Mouse (Mus musculus) kidney, embryonic 16.5 days (tissue): ENCODE measurements around the gene Tnfsf8. TPM values are rescaled to one million over a fixed set of nuclear protein-coding genes. Genes with fewer than 3 reads are reported as not detected.

Experiments
- ATAC-seq: fragments of 200-750 bp; cut with Nextera tagmentation; 2 replicates; pipeline ENCODE4 v1.8.0; 2017; ENCODE audit warnings: moderate TSS enrichment; ENCODE audit not compliant: low FRiP score, low TSS enrichment
- H3K27ac ChIP-seq: fragments of 300-500 bp; sonication (generic); 2 replicates; pipeline ENCODE4 v1.5.1; 2014; ENCODE audit warnings: low read length
- H3K27me3 ChIP-seq: fragments of 300-500 bp; sonication (generic); 2 replicates; pipeline ENCODE4 v1.6.1; 2014; ENCODE audit warnings: low read length, control low read depth, mixed read lengths; ENCODE audit not compliant: insufficient read depth
- H3K36me3 ChIP-seq: fragments of 300-500 bp; sonication (generic); 2 replicates; pipeline ENCODE4 v1.6.1; 2014; ENCODE audit warnings: low read length, control low read depth, mixed read lengths; ENCODE audit not compliant: insufficient read depth
- H3K4me1 ChIP-seq: fragments of 300-500 bp; sonication (generic); 2 replicates; pipeline ENCODE4 v1.6.1; 2014; ENCODE audit warnings: low read length, control low read depth, mixed read lengths; ENCODE audit not compliant: insufficient read depth
- H3K4me2 ChIP-seq: fragments of 300-500 bp; sonication (generic); replicated peaks from 2 replicates; pipeline ENCODE4 v1.6.1; 2014; ENCODE audit warnings: low read depth, low read length
- H3K4me3 ChIP-seq: fragments of 300-500 bp; sonication (generic); 2 replicates; pipeline ENCODE4 v1.5.1; 2014; ENCODE audit warnings: mild to moderate bottlenecking, low read length
- H3K9ac ChIP-seq: fragments of 300-500 bp; sonication (generic); replicated peaks from 2 replicates; pipeline ENCODE4 v1.6.1; 2014; ENCODE audit warnings: low read length
- H3K9me3 ChIP-seq: fragments of 300-500 bp; sonication (generic); 2 replicates; pipeline ENCODE4 v1.6.1; 2016; ENCODE audit warnings: low read length, control low read depth
- WGBS: fragments of 180-500 bp; shearing (Covaris S2); extraction: QIAGEN DNeasy Blood & Tissue Kit; methylation state at CpG from one replicate; pipeline ENCODE4 v1.1.7; 2014; 5-methylcytosine and 5-hydroxymethylcytosine counted together
- polyA plus RNA-seq: library from polyadenylated mRNA; unstranded; fragments of >200 nt; fragmentation: Nextera tagmentation; extraction: Ambion mirVana; gene quantifications from 2 replicates; pipeline ENCODE4 v1.2.1, GENCODE M21; 2015

Gene Tnfsf8
- polyA plus RNA-seq, result 0.07 TPM in 1 of 2 replicates, not detected in the other

DNA sequence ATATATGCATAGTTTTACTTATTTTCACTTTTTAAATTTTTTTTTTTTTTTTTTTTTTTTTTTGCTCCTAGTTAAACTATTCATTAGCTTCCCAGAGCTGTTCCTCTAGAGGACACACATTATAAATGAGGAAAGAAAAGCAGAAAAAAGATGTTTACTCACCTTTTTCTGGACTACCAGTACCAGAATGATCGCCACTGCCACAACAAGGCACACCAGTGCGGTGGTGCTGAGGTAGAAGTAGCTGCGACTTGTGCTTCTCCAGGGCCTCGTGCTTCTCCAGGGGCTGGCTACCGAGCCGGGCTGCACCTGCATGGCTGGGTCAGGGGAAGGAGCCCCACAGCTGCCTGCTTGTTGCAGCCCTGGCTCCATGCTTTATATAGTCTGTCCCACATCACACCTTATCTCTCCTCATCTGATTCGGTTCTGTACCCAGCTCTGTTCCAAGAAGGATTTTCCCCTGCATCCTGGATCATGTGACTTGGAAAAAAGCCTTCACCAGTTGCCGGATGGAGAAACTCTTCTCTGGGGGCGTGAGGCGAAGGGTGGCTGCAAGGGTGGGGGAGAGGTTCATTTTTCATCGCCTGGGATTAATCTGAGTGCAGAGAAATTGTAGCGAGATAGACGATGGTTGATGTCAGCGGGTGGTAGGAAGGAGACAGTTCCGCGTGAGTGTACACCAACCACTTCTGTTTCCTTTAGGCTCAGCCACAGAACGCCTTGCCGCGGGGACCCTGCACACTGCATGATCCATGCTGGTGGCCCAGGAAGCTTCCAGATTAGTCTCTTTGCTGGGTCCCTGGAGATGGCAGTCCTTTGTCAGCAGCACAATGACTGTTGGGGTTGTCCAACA, at the start of gene Tnfsf8:
Tnfsf8 (minus strand) TSS at position 660 of the 853 bp plus-strand sequence.
- WGBS, result 69% methylated on average over 19 of the region's 19 CpGs
- H3K27ac ChIP-seq, result no peak within 1 kb of the TSS
- no peaks in the 10 kb centered on the region for H3K36me3 ChIP-seq
- no peaks in the 10 kb centered on the region for H3K9me3 ChIP-seq
- no peak within 1 kb of the TSS for H3K4me2 ChIP-seq
- H3K9ac ChIP-seq, result no peak within 1 kb of the TSS
- peaks cover 5% of the 10 kb centered on the region for H3K4me1 ChIP-seq
- H3K4me3 ChIP-seq, result no peak within 1 kb of the TSS
- no peaks in the 10 kb centered on the region for H3K27me3 ChIP-seq
- no peak for ATAC-seq

DNA sequence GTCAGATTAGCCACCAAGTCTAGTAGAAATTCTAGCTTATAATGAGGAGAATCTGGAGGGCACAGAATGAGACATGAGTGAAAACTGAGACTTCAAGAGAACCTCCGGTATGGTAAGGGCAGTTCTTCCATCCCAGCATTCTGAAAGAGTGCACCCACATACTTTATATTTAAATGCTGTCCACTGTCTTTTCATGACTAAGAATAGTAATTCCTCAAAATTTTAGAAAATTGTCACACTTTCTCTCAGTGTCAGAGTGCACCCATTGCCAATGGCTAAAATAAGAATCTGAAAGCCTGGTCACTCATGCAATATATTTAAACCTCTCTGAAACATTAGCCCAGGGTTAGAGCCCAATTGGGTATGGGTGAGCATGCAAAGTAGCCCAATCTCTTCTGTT, 47.4 kb upstream of the Tnfsf8 start:
- WGBS, result 87% methylated on average over 1 of the region's 1 CpGs
- Histone ChIP-seq H3K36me3 (no peaks in the 10 kb centered on the region), H3K4me2 (no peak overlapping the region), H3K9me3 (0 out of 2 replicates have a peak, but pooled peaks cover 2% of the 10 kb centered on the region), H3K27me3 (no peaks in the 10 kb centered on the region), H3K9ac (no peak overlapping the region), H3K4me3 (no peak overlapping the region), H3K27ac (no peak overlapping the region), H3K4me1 (no peaks in the 10 kb centered on the region)
- ATAC-seq, result no peak

DNA sequence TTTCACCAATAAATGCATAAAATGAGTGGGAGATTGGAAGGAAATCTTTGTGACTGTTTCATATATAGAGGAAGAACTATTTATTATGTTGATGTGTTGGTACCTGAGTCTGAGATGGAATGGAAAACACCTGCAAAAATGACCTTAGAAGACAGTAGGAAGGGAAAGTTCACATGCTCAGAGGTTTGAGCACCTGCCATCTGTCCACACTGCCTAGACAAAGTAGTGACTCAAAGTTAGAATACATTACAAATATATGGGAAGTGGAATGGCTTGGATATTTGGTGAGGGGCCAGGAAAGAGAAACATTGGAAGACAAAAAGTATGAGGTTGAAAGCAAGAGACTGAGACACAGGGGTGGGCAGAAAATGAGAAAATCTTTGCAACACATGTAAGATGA, 46.3 kb upstream of the Tnfsf8 start:
- no peaks in the 10 kb centered on the region for H3K27me3 ChIP-seq
- ATAC-seq, result no peak
- H3K9me3 ChIP-seq, result 0 out of 2 replicates have a peak, but pooled peaks cover 2% of the 10 kb centered on the region
- no peak overlapping the region for H3K4me2 ChIP-seq
- no peak overlapping the region for H3K9ac ChIP-seq
- H3K36me3 ChIP-seq, result no peaks in the 10 kb centered on the region
- no peaks in the 10 kb centered on the region for H3K4me1 ChIP-seq
- H3K27ac ChIP-seq, result no peak overlapping the region
- no peak overlapping the region for H3K4me3 ChIP-seq

DNA sequence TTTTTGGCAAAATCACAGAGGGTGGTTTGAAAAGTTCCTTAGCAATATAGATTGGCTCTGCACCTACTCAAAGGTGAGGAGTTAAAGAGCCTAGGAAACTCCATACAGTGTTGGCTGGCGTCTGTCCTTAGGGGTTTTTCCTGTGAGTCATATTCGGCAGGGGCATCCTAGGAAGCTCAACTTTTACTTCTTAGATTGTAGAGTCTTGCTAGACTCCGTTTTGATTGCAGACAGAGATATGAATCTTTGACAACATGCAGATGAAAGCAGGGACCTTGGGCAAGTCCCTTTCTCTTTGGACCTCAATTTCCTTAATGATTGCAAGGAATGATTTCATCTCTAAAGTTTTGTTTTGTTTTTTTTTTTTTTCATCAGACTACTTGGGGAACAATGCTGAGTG, 44.9 kb upstream of the Tnfsf8 start:
- H3K27ac ChIP-seq, result no peak overlapping the region
- no peak overlapping the region for H3K9ac ChIP-seq
- H3K36me3 ChIP-seq, result no peaks in the 10 kb centered on the region
- no peaks in the 10 kb centered on the region for H3K27me3 ChIP-seq
- H3K4me3 ChIP-seq, result no peak overlapping the region
- no peak overlapping the region for H3K4me2 ChIP-seq
- H3K4me1 ChIP-seq, result no peaks in the 10 kb centered on the region
- no peak for ATAC-seq
- 0 out of 2 replicates have a peak, but pooled peaks cover 2% of the 10 kb centered on the region for H3K9me3 ChIP-seq
- WGBS, result 71% methylated on average over 3 of the region's 3 CpGs

DNA sequence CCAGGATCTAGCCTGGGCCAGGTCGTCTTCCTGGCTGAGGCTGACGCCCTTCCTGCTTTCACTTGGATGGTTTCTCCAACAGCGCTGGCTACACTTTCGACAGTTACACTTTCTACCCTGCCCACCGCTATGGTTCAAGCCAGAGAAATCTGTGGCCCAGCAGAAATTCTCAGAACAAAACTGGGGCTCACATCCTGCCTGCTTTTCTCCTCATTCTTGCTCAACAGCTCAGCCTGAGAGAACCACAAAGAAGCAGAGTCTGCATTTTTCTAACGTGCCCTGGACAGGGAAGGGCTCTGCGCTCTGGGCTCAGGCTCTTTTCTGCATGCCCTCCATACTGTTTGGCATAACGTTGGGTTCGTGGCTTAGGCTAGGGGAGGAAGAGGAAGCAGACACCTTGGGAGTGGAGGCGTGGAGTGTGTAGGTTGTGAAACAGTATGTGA, 38.0 kb upstream of the Tnfsf8 start:
- Histone ChIP-seq H3K4me3 (no peak overlapping the region), H3K9me3 (no peaks in the 10 kb centered on the region), H3K27ac (no peak overlapping the region), H3K9ac (no peak overlapping the region), H3K4me2 (no peak overlapping the region), H3K27me3 (no peaks in the 10 kb centered on the region), H3K4me1 (no peaks in the 10 kb centered on the region), H3K36me3 (no peaks in the 10 kb centered on the region)
- ATAC-seq, result no peak
- 82% methylated on average over 10 of the region's 10 CpGs for WGBS

DNA sequence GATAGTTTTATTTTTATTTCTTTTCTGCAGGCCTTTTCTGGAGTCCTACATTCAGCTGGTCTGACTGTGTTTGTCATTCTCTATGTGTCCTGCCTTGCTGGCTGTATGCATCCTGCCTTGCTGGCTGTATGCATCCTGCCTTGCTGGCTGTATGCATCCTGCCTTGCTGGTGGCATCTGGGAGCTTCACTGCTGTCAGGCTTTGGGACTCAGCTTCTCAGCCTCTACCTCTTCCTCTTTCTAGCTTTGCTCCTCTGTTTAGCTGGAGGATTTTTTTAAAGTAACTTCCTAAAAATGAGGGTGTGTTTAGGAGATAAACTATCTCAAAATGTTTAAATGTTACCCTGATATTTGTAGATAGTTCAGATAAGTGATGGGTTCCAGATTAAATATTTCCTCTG, 36.0 kb upstream of the Tnfsf8 start:
- no peak overlapping the region for H3K27ac ChIP-seq
- no peaks in the 10 kb centered on the region for H3K27me3 ChIP-seq
- no peak overlapping the region for H3K4me3 ChIP-seq
- H3K4me1 ChIP-seq, result no peaks in the 10 kb centered on the region
- ATAC-seq, result no peak
- H3K9ac ChIP-seq, result no peak overlapping the region
- H3K4me2 ChIP-seq, result no peak overlapping the region
- H3K36me3 ChIP-seq, result no peaks in the 10 kb centered on the region
- no peaks in the 10 kb centered on the region for H3K9me3 ChIP-seq

DNA sequence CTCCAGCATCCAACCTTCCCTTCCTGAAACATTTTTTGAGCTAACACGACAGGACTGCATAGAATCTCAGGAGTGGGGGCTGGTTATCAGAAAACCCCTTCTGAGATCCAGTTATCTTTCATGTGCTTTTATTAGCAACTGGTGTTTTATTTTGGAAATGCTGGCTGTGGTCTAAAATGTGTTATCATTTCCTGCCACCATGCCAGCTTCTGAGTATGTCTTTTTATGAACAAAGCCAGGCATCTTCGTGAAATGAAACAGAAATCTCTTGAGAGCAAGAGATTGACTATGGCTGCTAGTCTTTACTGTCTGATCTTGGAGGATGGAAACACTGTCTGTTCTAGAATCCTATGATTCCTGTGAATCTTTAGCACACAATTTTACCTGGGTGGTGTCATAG, 25.0 kb upstream of the Tnfsf8 start:
- no peak for ATAC-seq
- Histone ChIP-seq H3K4me1 (no peaks in the 10 kb centered on the region), H3K9me3 (no peaks in the 10 kb centered on the region), H3K27me3 (no peaks in the 10 kb centered on the region), H3K36me3 (no peaks in the 10 kb centered on the region), H3K27ac (no peak overlapping the region), H3K4me3 (no peak overlapping the region), H3K4me2 (no peak overlapping the region), H3K9ac (no peak overlapping the region)
- 69% methylated on average over 2 of the region's 2 CpGs for WGBS

DNA sequence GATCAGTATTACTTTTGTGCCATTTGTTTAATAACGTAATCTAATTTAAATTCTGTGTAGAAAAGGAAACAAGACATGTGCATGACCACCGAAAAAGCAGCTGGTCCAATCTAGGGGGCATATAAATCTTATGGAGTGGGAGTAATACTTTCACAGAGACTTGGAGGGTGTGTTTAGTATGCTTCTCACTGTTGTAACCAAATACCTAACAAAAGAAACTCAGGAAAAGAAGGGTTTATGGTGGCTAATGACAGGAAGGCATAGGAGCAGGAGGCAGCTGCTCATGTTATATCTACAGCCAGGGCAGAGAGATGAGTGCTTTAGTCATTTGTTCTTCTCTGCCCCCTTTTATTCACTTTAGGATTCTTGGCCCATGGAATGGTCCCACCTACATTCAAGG, 15.6 kb upstream of the Tnfsf8 start:
- Histone ChIP-seq H3K4me1 (no peaks in the 10 kb centered on the region), H3K9me3 (no peaks in the 10 kb centered on the region), H3K4me3 (no peak overlapping the region), H3K9ac (no peak overlapping the region), H3K36me3 (no peaks in the 10 kb centered on the region), H3K27me3 (no peaks in the 10 kb centered on the region), H3K4me2 (no peak overlapping the region), H3K27ac (no peak overlapping the region)
- no peak for ATAC-seq
- 34% methylated on average over 2 of the region's 2 CpGs for WGBS

DNA sequence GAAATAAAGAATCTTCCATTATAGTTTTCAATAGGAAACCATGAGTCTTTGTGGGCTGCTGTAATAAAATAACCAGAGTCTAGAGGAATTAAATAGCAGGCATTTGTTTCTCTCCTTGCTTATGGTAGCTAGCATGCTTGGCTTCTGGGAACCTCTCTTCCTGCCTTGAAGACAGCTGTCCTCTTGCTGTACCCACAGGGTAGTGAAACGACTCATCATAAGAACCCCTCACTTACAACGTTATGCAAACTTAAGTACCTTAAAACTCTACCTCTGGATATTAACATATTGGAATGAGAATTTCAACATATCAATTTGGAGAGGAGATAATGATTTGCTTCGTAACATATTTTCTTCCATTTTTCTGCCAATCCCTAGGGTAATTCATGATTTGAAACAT, 14.3 kb upstream of the Tnfsf8 start:
- Histone ChIP-seq H3K27ac (no peak overlapping the region), H3K9me3 (no peaks in the 10 kb centered on the region), H3K4me3 (no peak overlapping the region), H3K9ac (no peak overlapping the region), H3K27me3 (no peaks in the 10 kb centered on the region), H3K4me2 (no peak overlapping the region), H3K4me1 (no peaks in the 10 kb centered on the region), H3K36me3 (no peaks in the 10 kb centered on the region)
- ATAC-seq, result no peak
- 91% methylated on average over 3 of the region's 3 CpGs for WGBS

DNA sequence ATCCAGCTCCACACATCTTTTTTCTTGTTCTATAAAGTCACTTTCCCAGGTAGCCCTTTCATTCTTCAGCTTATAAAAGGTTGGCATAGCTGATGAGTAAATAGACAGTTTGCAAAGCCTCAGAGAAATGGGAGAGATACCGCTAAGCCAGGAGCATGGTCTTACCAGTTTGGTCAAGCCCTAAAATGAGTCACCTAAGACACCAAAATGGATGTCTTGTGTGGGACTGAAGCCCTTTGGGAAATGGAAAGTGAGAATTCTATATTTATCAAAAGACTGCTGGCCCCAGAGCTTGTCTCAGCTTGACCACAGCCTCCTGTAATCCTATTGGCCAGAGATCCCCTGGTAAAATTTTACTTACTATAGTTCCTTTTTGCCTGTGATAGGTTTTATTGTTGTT, 9.5 kb upstream of the Tnfsf8 start:
- no peak overlapping the region for H3K27ac ChIP-seq
- no peak for ATAC-seq
- H3K4me2 ChIP-seq, result no peak overlapping the region
- H3K36me3 ChIP-seq, result no peaks in the 10 kb centered on the region
- 100% methylated on average over 1 of the region's 1 CpGs for WGBS
- H3K27me3 ChIP-seq, result no peaks in the 10 kb centered on the region
- no peaks in the 10 kb centered on the region for H3K9me3 ChIP-seq
- H3K9ac ChIP-seq, result no peak overlapping the region
- H3K4me1 ChIP-seq, result no peaks in the 10 kb centered on the region
- H3K4me3 ChIP-seq, result no peak overlapping the region
